8 mouse cellular contexts compared by ENCODE assay signal in the genomic region with DNA sequence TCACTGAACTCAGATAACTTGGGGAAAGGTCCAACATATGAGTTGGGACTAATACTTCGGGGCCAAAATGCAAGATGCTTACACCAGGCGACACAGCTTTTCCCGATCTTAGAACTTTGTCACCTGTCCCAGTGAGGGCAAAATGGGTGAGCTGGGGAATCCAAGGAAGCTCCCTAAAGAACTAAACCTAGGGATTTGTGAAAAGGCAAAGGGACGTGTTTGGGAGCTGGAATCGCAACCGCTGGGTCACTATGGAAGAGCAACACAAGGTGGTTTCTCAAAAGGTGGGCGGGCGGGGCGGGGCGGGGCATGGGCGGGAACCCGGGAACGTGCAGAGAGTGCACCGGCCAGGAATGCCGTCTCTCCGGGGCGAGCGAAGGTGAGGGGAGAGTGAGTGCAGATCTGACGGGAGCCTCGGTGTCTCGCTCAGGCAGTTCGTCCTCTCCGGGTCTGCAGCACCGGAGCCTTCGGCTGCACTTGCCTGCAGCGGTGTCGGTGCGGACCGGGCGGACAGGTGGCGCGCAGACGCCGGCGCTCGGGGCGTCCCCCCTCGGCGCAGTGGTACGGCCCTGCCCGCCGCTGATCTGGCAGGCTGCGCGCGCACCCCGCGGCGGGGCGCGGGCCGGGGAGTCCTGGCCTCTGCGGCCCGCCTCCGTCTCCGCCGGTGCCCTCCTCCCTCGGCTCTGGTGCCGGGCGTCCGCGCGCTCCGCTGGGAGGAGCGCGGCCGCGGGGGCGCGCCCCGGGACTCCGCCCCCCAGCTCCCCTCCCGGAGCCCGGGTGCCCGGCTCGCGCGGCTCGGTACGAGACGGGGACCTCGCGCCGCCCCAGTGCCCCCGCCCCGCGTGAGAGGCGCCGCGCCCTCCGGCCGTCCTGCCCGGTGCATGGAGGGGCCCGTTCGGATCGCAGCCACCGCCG. TPM values are rescaled to one million over a fixed set of nuclear protein-coding genes. Genes with fewer than 3 reads are reported as not detected.
DNase-seq lines count a peak whose midpoint lies in the region; ATAC-seq and TF ChIP-seq lines count a peak whose summit lies in the region.

A gene (plus strand): TSS at position 324 of the 915 bp plus-strand sequence.

- no peaks in the 10 kb centered on the region for H3K9me3 ChIP-seq in ES-Bruce4 (replicated peaks; ENCODE audit: control insufficient read depth, insufficient read depth, low read length, poor library complexity, severe bottlenecking)
- no peaks in the 10 kb centered on the region for H3K9me3 ChIP-seq in forebrain, embryonic 12.5 days
- no peaks in the 10 kb centered on the region for H3K9me3 ChIP-seq in heart, embryonic 16.5 days (replicated peaks; ENCODE audit: control insufficient read depth, low read length)
- no peaks in the 10 kb centered on the region for H3K9me3 ChIP-seq in liver, embryonic 14.5 days (ENCODE audit: control insufficient read depth, low read length)
- H3K9me3 ChIP-seq in neural tube, embryonic 12.5 days: no peaks in the 10 kb centered on the region
- no peaks in the 10 kb centered on the region for H3K9me3 ChIP-seq in stomach, postnatal 0 days (ENCODE audit: control insufficient read depth, low read length)

- no peak for TF ChIP-seq CTCF in ES-Bruce4 (IDR thresholded peaks at IDR 0.05; ENCODE audit: low read depth, low read length)
- TF ChIP-seq CTCF in liver, embryonic 14.5 days (IDR thresholded peaks at IDR 0.05; ENCODE audit: low read depth): no peak
- no peak for TF ChIP-seq CTCF in stomach, postnatal 0 days (IDR thresholded peaks at IDR 0.05; ENCODE audit: low read depth)

- no peak for TF ChIP-seq EP300 in ES-Bruce4 (IDR thresholded peaks at IDR 0.05; ENCODE audit: insufficient read depth, low read depth, low read length)
- TF ChIP-seq EP300 in liver, embryonic 14.5 days (IDR thresholded peaks at IDR 0.05; ENCODE audit: low read depth): no peak
- no peak for TF ChIP-seq EP300 in stomach, postnatal 0 days (optimal IDR thresholded peaks at IDR 0.05)

- peak within 1 kb of the TSS; percentile 83 for H3K4me3 ChIP-seq in ES-Bruce4 (ENCODE audit: low read depth, low read length)
- peak within 1 kb of the TSS; percentile 93 for H3K4me3 ChIP-seq in forebrain, embryonic 12.5 days (replicated peaks)
- peak within 1 kb of the TSS; percentile 78 for H3K4me3 ChIP-seq in heart, embryonic 16.5 days (ENCODE audit: low read length)
- peak within 1 kb of the TSS; percentile 53 to 66 for H3K4me3 ChIP-seq in liver, embryonic 14.5 days (ENCODE audit: insufficient read depth in 1 of 2, low read depth in 2 of 2, low read length in 2 of 2)
- H3K4me3 ChIP-seq in neural tube, embryonic 12.5 days: peak within 1 kb of the TSS; percentile 89
- H3K4me3 ChIP-seq in stomach, postnatal 0 days (ENCODE audit: low read depth, low read length): peak within 1 kb of the TSS; percentile 98

- H3K27me3 ChIP-seq in ES-Bruce4 (ENCODE audit: control insufficient read depth, insufficient read depth, low read length, poor library complexity, severe bottlenecking): no peaks in the 10 kb centered on the region
- H3K27me3 ChIP-seq in forebrain, embryonic 12.5 days: peaks cover 26% of the 10 kb centered on the region
- no peaks in the 10 kb centered on the region for H3K27me3 ChIP-seq in heart, embryonic 16.5 days (ENCODE audit: control insufficient read depth, insufficient read depth, low read length)
- H3K27me3 ChIP-seq in liver, embryonic 14.5 days (ENCODE audit: control insufficient read depth, insufficient read depth, low read length): peaks cover 28% of the 10 kb centered on the region
- H3K27me3 ChIP-seq in neural tube, embryonic 12.5 days (replicated peaks): no peaks in the 10 kb centered on the region
- H3K27me3 ChIP-seq in stomach, postnatal 0 days (ENCODE audit: control insufficient read depth, insufficient read depth, low read length): no peaks in the 10 kb centered on the region

- H3K27ac ChIP-seq in ES-Bruce4 (ENCODE audit: insufficient read depth, low read length): peak within 1 kb of the TSS; percentile 55
- H3K27ac ChIP-seq in forebrain, embryonic 12.5 days: peak within 1 kb of the TSS; percentile 96
- H3K27ac ChIP-seq in heart, embryonic 16.5 days (ENCODE audit: low read length): peak within 1 kb of the TSS; percentile 91
- no peak within 1 kb of the TSS for H3K27ac ChIP-seq in liver, embryonic 14.5 days
- peak within 1 kb of the TSS; percentile 95 for H3K27ac ChIP-seq in neural tube, embryonic 12.5 days
- H3K27ac ChIP-seq in stomach, postnatal 0 days (replicated peaks): peak within 1 kb of the TSS; percentile 91

- peak within 1 kb of the TSS; percentile 74 for H3K9ac ChIP-seq in ES-Bruce4 (ENCODE audit: low read depth, poor library complexity, severe bottlenecking)
- H3K9ac ChIP-seq in forebrain, embryonic 12.5 days: peak within 1 kb of the TSS; percentile 99
- peak within 1 kb of the TSS; percentile 88 for H3K9ac ChIP-seq in heart, embryonic 16.5 days (ENCODE audit: low read length)
- H3K9ac ChIP-seq in liver, embryonic 14.5 days (replicated peaks): peak within 1 kb of the TSS; percentile 56
- peak within 1 kb of the TSS; percentile 96 for H3K9ac ChIP-seq in neural tube, embryonic 12.5 days
- peak within 1 kb of the TSS; percentile 92 for H3K9ac ChIP-seq in stomach, postnatal 0 days (ENCODE audit: low read length)

- WGBS in forebrain, embryonic 12.5 days: 1% methylated on average over 48 of the region's 97 CpGs
- under 1% methylated on average over 71 of the region's 97 CpGs for WGBS in heart, embryonic 16.5 days
- WGBS in liver, embryonic 14.5 days (ENCODE audit: insufficient replicate concordance): under 1% methylated on average over 69 of the region's 97 CpGs
- WGBS in neural tube, embryonic 12.5 days: under 1% methylated on average over 96 of the region's 97 CpGs
- under 1% methylated on average over 59 of the region's 97 CpGs for WGBS in stomach, postnatal 0 days

- ATAC-seq in forebrain, embryonic 12.5 days (ENCODE audit: low FRiP score): peak; percentile 94
- ATAC-seq in heart, embryonic 16.5 days (replicated peaks; ENCODE audit: extremely low read depth, insufficient read depth, low FRiP score): peak; percentile 96
- ATAC-seq in liver, embryonic 14.5 days (ENCODE audit: insufficient read depth): peak; percentile 98
- ATAC-seq in neural tube, embryonic 12.5 days (ENCODE audit: low FRiP score, low read depth): peak; percentile 93
- peak; percentile 97 for ATAC-seq in stomach, postnatal 0 days (ENCODE audit: low FRiP score, low TSS enrichment)

- TF ChIP-seq POLR2A in ES-Bruce4 (IDR thresholded peaks at IDR 0.05; ENCODE audit: insufficient read depth, low read length): no peak

- no peaks in the 10 kb centered on the region for H3K4me1 ChIP-seq in ES-Bruce4 (ENCODE audit: control insufficient read depth, insufficient read depth, low read length)
- H3K4me1 ChIP-seq in forebrain, embryonic 12.5 days: peaks cover 30% of the 10 kb centered on the region
- peaks cover 21% of the 10 kb centered on the region for H3K4me1 ChIP-seq in heart, embryonic 16.5 days (ENCODE audit: control insufficient read depth, insufficient read depth, low read length)
- no peaks in the 10 kb centered on the region for H3K4me1 ChIP-seq in liver, embryonic 14.5 days (replicated peaks; ENCODE audit: control insufficient read depth in 2 of 2, insufficient read depth in 2 of 2, low read length in 1 of 2)
- H3K4me1 ChIP-seq in neural tube, embryonic 12.5 days: peaks cover 30% of the 10 kb centered on the region
- 0 out of 2 replicates have a peak, but pooled peaks cover 5% of the 10 kb centered on the region for H3K4me1 ChIP-seq in stomach, postnatal 0 days (replicated peaks; ENCODE audit: control insufficient read depth, insufficient read depth)

- peak; percentile 73 for DNase-seq in c-Kit-positive CD71-positive TER-119-negative erythroid progenitor cells, embryonic 14.5 days (ENCODE audit: low read depth)
- DNase-seq in kidney, postnatal 36 days: peak; percentile 93 to 96
- peak; percentile 73 to 79 (median 76) for DNase-seq in liver, embryonic 14.5 days (ENCODE audit: low read depth in 3 of 3, low spot score in 3 of 3)
- DNase-seq in stomach, postnatal 0 days (ENCODE audit: low spot score): peak; percentile 94

- peak within 1 kb of the TSS; percentile 73 for H3K4me2 ChIP-seq in forebrain, embryonic 12.5 days
- peak within 1 kb of the TSS; percentile 85 for H3K4me2 ChIP-seq in heart, embryonic 16.5 days (ENCODE audit: low read depth, low read length)
- peak within 1 kb of the TSS; percentile 79 for H3K4me2 ChIP-seq in liver, embryonic 14.5 days (ENCODE audit: low read depth)
- peak within 1 kb of the TSS; percentile 81 for H3K4me2 ChIP-seq in neural tube, embryonic 12.5 days (replicated peaks)
- peak within 1 kb of the TSS; percentile 93 for H3K4me2 ChIP-seq in stomach, postnatal 0 days (replicated peaks; ENCODE audit: low read depth)

- no peaks in the 10 kb centered on the region for H3K36me3 ChIP-seq in ES-Bruce4 (ENCODE audit: control insufficient read depth, insufficient read depth, low read length, poor library complexity, severe bottlenecking)
- no peaks in the 10 kb centered on the region for H3K36me3 ChIP-seq in forebrain, embryonic 12.5 days (replicated peaks)
- no peaks in the 10 kb centered on the region for H3K36me3 ChIP-seq in heart, embryonic 16.5 days (ENCODE audit: control insufficient read depth, insufficient read depth)
- H3K36me3 ChIP-seq in liver, embryonic 14.5 days (replicated peaks; ENCODE audit: control insufficient read depth, insufficient read depth, low read depth): no peaks in the 10 kb centered on the region
- H3K36me3 ChIP-seq in neural tube, embryonic 12.5 days: no peaks in the 10 kb centered on the region
- no peaks in the 10 kb centered on the region for H3K36me3 ChIP-seq in stomach, postnatal 0 days (ENCODE audit: control insufficient read depth, insufficient read depth, low read length)

RNA-seq across cellular contexts. Expression of the gene that starts here (rescaled TPM):
- polyA plus RNA-seq in ES-Bruce4 (2011; ENCODE audit: insufficient read depth, insufficient read length, low read depth, missing spikeins): 22.9 and 31.1 TPM in 2 replicates
- polyA plus RNA-seq in forebrain, embryonic 12.5 days (2016; fragmentation: Nextera tagmentation; extraction: Ambion mirVana): 23.4 and 23.7 TPM in 2 replicates
- 5.0 and 5.8 TPM in 2 replicates for polyA plus RNA-seq in heart, embryonic 16.5 days (2015; fragmentation: Nextera tagmentation; extraction: Ambion mirVana)
- 0.52 TPM in 2 replicates for polyA plus RNA-seq in liver, embryonic 14.5 days (2012; rRNA removed)
- polyA plus RNA-seq in liver, embryonic 14.5 days (2014; fragmentation: Nextera tagmentation; extraction: Ambion mirVana): 0.21 and 0.36 TPM in 2 replicates
- polyA plus RNA-seq in neural tube, embryonic 12.5 days (2016; fragmentation: Nextera tagmentation; extraction: Ambion mirVana): 8.5 and 9.5 TPM in 2 replicates
- 2.5 and 2.7 TPM in 2 replicates for polyA plus RNA-seq in stomach, postnatal 0 days (2015; fragmentation: Nextera tagmentation; extraction: Ambion mirVana)

Comparison
In these comparisons a context has a peak if more than half of its experiments do, and no peak if none do; other contexts are left out.
1. Peak in DNase-seq, ATAC-seq, H3K4me3 ChIP-seq, H3K9ac ChIP-seq and H3K4me2 ChIP-seq in liver, embryonic 14.5 days; RNA of the gene not detected or under 1 TPM.